Mouse (Mus musculus) testis, adult 2 months (tissue): Measurements from ENCODE around the gene Fam71f2. TPM values are rescaled to one million over a fixed set of nuclear protein-coding genes. Genes with fewer than 3 reads are reported as not detected.
A peak's percentile ranks its signal among the peaks of the same experiment; 100 is the strongest.

Experiments used
- H3K27ac ChIP-seq: fragments of 200-500 bp; 2 replicates; pipeline ENCODE4 v1.5.1; 2012; ENCODE audit warnings: low read depth, low read length; ENCODE audit not compliant: control insufficient read depth, insufficient read depth
- H3K27me3 ChIP-seq: fragments of 200-500 bp; 2 replicates; pipeline ENCODE4 v1.6.1; 2012; ENCODE audit warnings: mild to moderate bottlenecking, low read length, moderate library complexity; ENCODE audit not compliant: control insufficient read depth, insufficient read depth
- H3K36me3 ChIP-seq: fragments of 200-500 bp; 2 replicates; pipeline ENCODE4 v1.6.1; 2012; ENCODE audit warnings: mild to moderate bottlenecking, low read length; ENCODE audit not compliant: control insufficient read depth, insufficient read depth
- H3K4me1 ChIP-seq: fragments of 200-500 bp; 2 replicates; pipeline ENCODE4 v1.6.1; 2012; ENCODE audit warnings: low read length; ENCODE audit not compliant: control insufficient read depth, insufficient read depth
- H3K4me3 ChIP-seq: fragments of 200-500 bp; 2 replicates; pipeline ENCODE4 v1.5.1; 2012; ENCODE audit warnings: low read depth, mild to moderate bottlenecking, low read length, moderate library complexity, mixed read lengths; ENCODE audit not compliant: control insufficient read depth
- CTCF ChIP-seq: fragments of 200-500 bp; IDR thresholded peaks from 2 replicates; pipeline ENCODE4 v1.5.1; 2012; ENCODE audit warnings: low read depth, mild to moderate bottlenecking, inconsistent platforms, low read length, moderate library complexity; ENCODE audit not compliant: control insufficient read depth, insufficient read depth, insufficient replicate concordance
- POLR2A ChIP-seq: fragments of 200-500 bp; IDR thresholded peaks from 2 replicates; pipeline ENCODE4 v1.6.1; 2012; ENCODE audit warnings: low read depth, mild to moderate bottlenecking, inconsistent platforms, low read length, moderate library complexity; ENCODE audit not compliant: control insufficient read depth
- polyA plus RNA-seq: library from polyadenylated mRNA; depleted of rRNA; stranded (reverse); fragments of >200 nt; gene quantifications from 2 replicates; pipeline ENCODE4 v1.2.3, GENCODE M21; 2012; rRNA removed

Fam71f2 gene
- polyA plus RNA-seq, 1 experiment: 1,390 TPM

- Histone ChIP-seq H3K4me3 (peak overlapping the region; percentile 69; the same call in 1 of the 2 replicates), H3K27me3 (no peaks in the 10 kb centered on the region), H3K36me3 (no peaks in the 10 kb centered on the region), H3K4me1 (no peaks in the 10 kb centered on the region), H3K27ac (no peak overlapping the region)
- TF ChIP-seq CTCF (no peak), POLR2A (no peak)
Measured at GRCm38 (mm10) chr6:29321586-29321985, 42.2 kb downstream of the Fam71f2 start.

DNA sequence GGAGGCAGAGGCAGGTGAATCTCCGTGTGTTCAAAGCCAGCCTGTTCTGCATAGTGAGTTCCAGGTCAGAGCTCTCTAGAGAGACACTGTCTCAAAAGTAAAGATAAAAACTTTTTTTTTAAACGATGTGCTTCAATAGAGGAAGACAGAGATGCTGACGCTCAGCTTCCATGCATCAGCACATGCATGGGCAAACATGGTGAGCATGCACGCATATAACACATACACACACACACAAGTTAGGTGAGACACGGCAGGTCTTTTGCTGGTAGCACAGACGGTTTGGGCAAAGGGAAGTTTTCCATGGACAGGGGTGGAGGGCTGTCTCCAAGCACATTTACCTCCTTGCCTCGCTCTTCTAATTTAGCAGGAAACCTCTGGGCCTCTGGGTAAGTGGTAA lies 42.8 kb downstream of the Fam71f2 start:
- Histone ChIP-seq H3K36me3 (no peaks in the 10 kb centered on the region), H3K27ac (no peak overlapping the region)

GRCm38 (mm10) chr6:29322735-29323134 lies 43.3 kb downstream of the Fam71f2 start:
- H3K4me3 ChIP-seq: peak overlapping the region; percentile 16; the same call in 1 of the 2 replicates
- H3K36me3 ChIP-seq: no peaks in the 10 kb centered on the region
- no peak overlapping the region; the same call in 1 of the 2 replicates for H3K27ac ChIP-seq
- no peak for TF ChIP-seq POLR2A
- no peak for TF ChIP-seq CTCF
- no peaks in the 10 kb centered on the region for H3K4me1 ChIP-seq
- no peaks in the 10 kb centered on the region for H3K27me3 ChIP-seq

More for the DNA sequence above, 42.8 kb downstream of the Fam71f2 start:
- Histone ChIP-seq H3K27me3 (no peaks in the 10 kb centered on the region), H3K4me3 (peak overlapping the region; percentile 35), H3K4me1 (no peaks in the 10 kb centered on the region)
- TF ChIP-seq POLR2A (no peak), CTCF (no peak)

- H3K27ac ChIP-seq: no peak overlapping the region
- no peaks in the 10 kb centered on the region for H3K36me3 ChIP-seq
- H3K4me3 ChIP-seq: no peak overlapping the region
- H3K27me3 ChIP-seq: no peaks in the 10 kb centered on the region
- no peaks in the 10 kb centered on the region for H3K4me1 ChIP-seq
- TF ChIP-seq POLR2A (no peak), CTCF (no peak)
Measured at GRCm38 (mm10) chr6:29326961-29327360, 47.6 kb downstream of the Fam71f2 start.

DNA sequence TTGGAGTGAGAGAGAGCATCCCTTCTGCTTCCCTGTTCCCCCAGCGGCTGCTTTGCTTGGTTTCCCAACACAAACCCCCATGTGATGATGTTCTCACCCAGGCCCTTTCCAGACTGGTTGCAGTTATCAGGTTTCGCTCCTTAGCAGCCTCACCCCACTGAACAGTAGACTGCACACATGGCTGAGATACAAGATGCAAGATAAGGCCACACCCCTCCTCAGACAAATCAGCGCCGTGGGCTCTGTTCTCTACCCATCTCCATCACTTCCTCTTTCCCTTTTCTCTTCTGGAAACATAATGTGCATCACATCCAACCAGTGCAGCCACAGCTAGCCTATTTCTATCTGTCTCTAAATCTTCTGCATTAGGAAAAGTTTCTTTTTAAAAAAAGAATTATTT lies 50.1 kb downstream of the Fam71f2 start:
- Histone ChIP-seq H3K36me3 (no peaks in the 10 kb centered on the region), H3K4me3 (no peak overlapping the region), H3K4me1 (no peaks in the 10 kb centered on the region), H3K27me3 (no peaks in the 10 kb centered on the region), H3K27ac (no peak overlapping the region)
- TF ChIP-seq POLR2A (no peak), CTCF (no peak)

Other genes starting within 250 kb of the Fam71f2 start
- 0.99 and 1.0 TPM in 2 replicates for gene Lep, start 219.4 kb upstream of the Fam71f2 start, polyA plus RNA-seq
- 27.1 and 27.5 TPM in 2 replicates for gene Rbm28, start 114.6 kb upstream of the Fam71f2 start, polyA plus RNA-seq
- 0.48 and 0.57 TPM in 2 replicates for gene Prrt4, start 100.0 kb upstream of the Fam71f2 start, polyA plus RNA-seq
- 6.1 and 7.7 TPM in 2 replicates for gene Impdh1, start 63.2 kb upstream of the Fam71f2 start, polyA plus RNA-seq
- gene Hilpda, start 7.1 kb upstream of the Fam71f2 start, polyA plus RNA-seq: 54.0 and 56.2 TPM in 2 replicates
- gene Fam71f1, start 39.5 kb downstream of the Fam71f2 start, polyA plus RNA-seq: 369 and 372 TPM in 2 replicates
- gene Calu, start 68.5 kb downstream of the Fam71f2 start, polyA plus RNA-seq: 12.0 and 13.5 TPM in 2 replicates
- not detected in 2 replicates for gene Opn1sw, start 108.9 kb downstream of the Fam71f2 start, polyA plus RNA-seq
- gene Ccdc136, start 116.7 kb downstream of the Fam71f2 start, polyA plus RNA-seq: 927 and 1,013 TPM in 2 replicates
- gene Flnc, start 153.7 kb downstream of the Fam71f2 start, polyA plus RNA-seq: 2.6 and 3.4 TPM in 2 replicates
- 454 and 457 TPM in 2 replicates for gene Atp6v1f, start 188.1 kb downstream of the Fam71f2 start, polyA plus RNA-seq
- gene Atp6v1fnb, start 191.8 kb downstream of the Fam71f2 start, polyA plus RNA-seq: 26.9 and 31.6 TPM in 2 replicates
- gene Kcp, start 228.4 kb downstream of the Fam71f2 start, polyA plus RNA-seq: 2.7 and 3.1 TPM in 2 replicates
- 0.86 and 1.2 TPM in 2 replicates for gene Irf5, start 247.0 kb downstream of the Fam71f2 start, polyA plus RNA-seq